Mouse (Mus musculus): ENCODE measurements around the gene Sh3pxd2a. TPM values are rescaled to one million over a fixed set of nuclear protein-coding genes. Genes with fewer than 3 reads are reported as not detected.

Sh3pxd2a gene
- polyA plus RNA-seq, 1 experiment from 2014 or later: 0.62 TPM

GRCm38 (mm10) chr19:47255919-47256318 is 208.3 kb downstream of the Sh3pxd2a start:
- DNase-seq (no peak), ATAC-seq (ENCODE audit: low read depth) (no peak)
- Histone ChIP-seq H3K9me3 (replicated peaks) (no peaks in the 10 kb centered on the region), H3K27ac (no peak overlapping the region), H3K4me3 (replicated peaks) (no peak overlapping the region), H3K9ac (no peak overlapping the region), H3K27me3 (peaks cover 49% of the 10 kb centered on the region), H3K4me2 (no peak overlapping the region), H3K36me3 (no peaks in the 10 kb centered on the region), H3K4me1 (replicated peaks) (peaks cover 8% of the 10 kb centered on the region)
- WGBS (ENCODE audit: insufficient replicate concordance): 31% methylated on average over 6 of the region's 6 CpGs

- Histone ChIP-seq H3K9ac (no peak overlapping the region), H3K4me3 (replicated peaks) (no peak overlapping the region), H3K4me2 (no peak overlapping the region), H3K27me3 (peaks cover 49% of the 10 kb centered on the region), H3K36me3 (no peaks in the 10 kb centered on the region), H3K4me1 (replicated peaks) (peaks cover 8% of the 10 kb centered on the region), H3K9me3 (replicated peaks) (no peaks in the 10 kb centered on the region), H3K27ac (no peak overlapping the region)
- no peak for ATAC-seq (ENCODE audit: low read depth)
- DNase-seq: no peak
- 50% methylated on average over 2 of the region's 2 CpGs for WGBS (ENCODE audit: insufficient replicate concordance)
Observed at GRCm38 (mm10) chr19:47255036-47255435, 209.2 kb downstream of the Sh3pxd2a start.

- 5% methylated on average over 90 of the region's 90 CpGs for WGBS (ENCODE audit: insufficient replicate concordance)
- ATAC-seq (ENCODE audit: low read depth) (no peak), DNase-seq (no peak)
- Histone ChIP-seq H3K9me3 (replicated peaks) (no peaks in the 10 kb centered on the region), H3K27ac (no peak overlapping the region), H3K27me3 (peaks cover 49% of the 10 kb centered on the region), H3K4me1 (replicated peaks) (peaks cover 8% of the 10 kb centered on the region), H3K4me3 (replicated peaks) (peak overlapping the region; percentile 31), H3K4me2 (peak overlapping the region; percentile 54), H3K36me3 (no peaks in the 10 kb centered on the region), H3K9ac (no peak overlapping the region)
Observed at GRCm38 (mm10) chr19:47253053-47253628, 211.1 kb downstream of the Sh3pxd2a start.

GRCm38 (mm10) chr19:47250931-47251330 is 213.3 kb downstream of the Sh3pxd2a start:
- no peaks in the 10 kb centered on the region for H3K36me3 ChIP-seq
- ATAC-seq (ENCODE audit: low read depth) (no peak), DNase-seq (no peak)
- H3K4me1 ChIP-seq (replicated peaks): peaks cover 8% of the 10 kb centered on the region
- no peak overlapping the region for H3K4me2 ChIP-seq
- H3K4me3 ChIP-seq (replicated peaks): no peak overlapping the region
- H3K27ac ChIP-seq: no peak overlapping the region
- no peak overlapping the region for H3K9ac ChIP-seq
- no peaks in the 10 kb centered on the region for H3K9me3 ChIP-seq (replicated peaks)
- WGBS (ENCODE audit: insufficient replicate concordance): 58% methylated on average over 6 of the region's 6 CpGs
- H3K27me3 ChIP-seq: peaks cover 46% of the 10 kb centered on the region

- no peak for ATAC-seq (ENCODE audit: low read depth)
- H3K4me2 ChIP-seq: no peak overlapping the region
- no peaks in the 10 kb centered on the region for H3K9me3 ChIP-seq (replicated peaks)
- H3K27me3 ChIP-seq: peaks cover 30% of the 10 kb centered on the region
- no peak overlapping the region for H3K27ac ChIP-seq
- peaks cover 8% of the 10 kb centered on the region for H3K4me1 ChIP-seq (replicated peaks)
- H3K9ac ChIP-seq: no peak overlapping the region
- H3K4me3 ChIP-seq (replicated peaks): no peak overlapping the region
- DNase-seq: no peak
- WGBS (ENCODE audit: insufficient replicate concordance): 65% methylated on average over 16 of the region's 16 CpGs
- no peaks in the 10 kb centered on the region for H3K36me3 ChIP-seq
Observed at GRCm38 (mm10) chr19:47248906-47249568, 215.2 kb downstream of the Sh3pxd2a start.

GRCm38 (mm10) chr19:47248296-47248695 is 215.9 kb downstream of the Sh3pxd2a start:
- Histone ChIP-seq H3K27me3 (peaks cover 23% of the 10 kb centered on the region), H3K4me3 (replicated peaks) (no peak overlapping the region), H3K9me3 (replicated peaks) (no peaks in the 10 kb centered on the region), H3K4me2 (0 out of 2 replicates have a peak overlapping the region, but pooled peaks have one; percentile 6), H3K27ac (no peak overlapping the region), H3K36me3 (no peaks in the 10 kb centered on the region), H3K4me1 (replicated peaks) (peaks cover 5% of the 10 kb centered on the region), H3K9ac (no peak overlapping the region)
- DNase-seq: no peak
- WGBS (ENCODE audit: insufficient replicate concordance): 57% methylated on average over 7 of the region's 7 CpGs
- no peak for ATAC-seq (ENCODE audit: low read depth)

- Histone ChIP-seq H3K4me3 (replicated peaks) (no peak overlapping the region), H3K4me2 (0 out of 2 replicates have a peak overlapping the region, but pooled peaks have one; percentile 6), H3K9ac (no peak overlapping the region), H3K36me3 (no peaks in the 10 kb centered on the region), H3K4me1 (replicated peaks) (no peaks in the 10 kb centered on the region; the same call in 1 of the 2 replicates), H3K9me3 (replicated peaks) (no peaks in the 10 kb centered on the region), H3K27ac (no peak overlapping the region), H3K27me3 (peaks cover 18% of the 10 kb centered on the region)
- DNase-seq (no peak), ATAC-seq (ENCODE audit: low read depth) (0 out of 2 replicates have a peak, but pooled peaks have one; percentile 47)
- WGBS (ENCODE audit: insufficient replicate concordance): 44% methylated on average over 11 of the region's 11 CpGs
Observed at GRCm38 (mm10) chr19:47247791-47248190, 216.4 kb downstream of the Sh3pxd2a start.

- Histone ChIP-seq H3K27me3 (no peaks in the 10 kb centered on the region), H3K27ac (no peak overlapping the region), H3K9ac (no peak overlapping the region), H3K4me3 (replicated peaks) (no peak overlapping the region), H3K36me3 (no peaks in the 10 kb centered on the region), H3K4me1 (replicated peaks) (no peaks in the 10 kb centered on the region; the same call in 1 of the 2 replicates), H3K9me3 (replicated peaks) (no peaks in the 10 kb centered on the region), H3K4me2 (no peak overlapping the region)
- ATAC-seq (ENCODE audit: low read depth): no peak
- DNase-seq: no peak
- 73% methylated on average over 8 of the region's 8 CpGs for WGBS (ENCODE audit: insufficient replicate concordance)
Observed at GRCm38 (mm10) chr19:47245512-47245911, 218.7 kb downstream of the Sh3pxd2a start.

- Histone ChIP-seq H3K4me1 (replicated peaks) (peaks cover 7% of the 10 kb centered on the region; the same call in 1 of the 2 replicates), H3K4me2 (no peak overlapping the region), H3K27me3 (0 out of 2 replicates have a peak, but pooled peaks cover 4% of the 10 kb centered on the region), H3K9me3 (replicated peaks) (no peaks in the 10 kb centered on the region), H3K27ac (no peak overlapping the region; the same call in 1 of the 2 replicates), H3K4me3 (replicated peaks) (no peak overlapping the region), H3K9ac (no peak overlapping the region), H3K36me3 (no peaks in the 10 kb centered on the region)
- WGBS (ENCODE audit: insufficient replicate concordance): 40% methylated on average over 4 of the region's 4 CpGs
- ATAC-seq (ENCODE audit: low read depth) (no peak), DNase-seq (no peak)
Observed at GRCm38 (mm10) chr19:47242227-47242626, 222.0 kb downstream of the Sh3pxd2a start.

- 0 out of 2 replicates have a peak, but pooled peaks cover 7% of the 10 kb centered on the region for H3K4me1 ChIP-seq (replicated peaks)
- H3K4me3 ChIP-seq (replicated peaks): peak overlapping the region; percentile 31; the same call in 1 of the 2 replicates
- no peaks in the 10 kb centered on the region for H3K9me3 ChIP-seq (replicated peaks)
- no peaks in the 10 kb centered on the region for H3K36me3 ChIP-seq
- ATAC-seq (ENCODE audit: low read depth) (no peak), DNase-seq (no peak)
- H3K27me3 ChIP-seq: 0 out of 2 replicates have a peak, but pooled peaks cover 4% of the 10 kb centered on the region
- H3K4me2 ChIP-seq: peak overlapping the region; percentile 47
- WGBS (ENCODE audit: insufficient replicate concordance): 38% methylated on average over 7 of the region's 7 CpGs
- no peak overlapping the region for H3K9ac ChIP-seq
- H3K27ac ChIP-seq: no peak overlapping the region
Observed at GRCm38 (mm10) chr19:47240957-47241356, 223.2 kb downstream of the Sh3pxd2a start.

- H3K27ac ChIP-seq: no peak overlapping the region
- H3K9ac ChIP-seq: no peak overlapping the region
- H3K9me3 ChIP-seq (replicated peaks): no peaks in the 10 kb centered on the region
- 32% methylated on average over 12 of the region's 12 CpGs for WGBS (ENCODE audit: insufficient replicate concordance)
- peak overlapping the region; percentile 31 for H3K4me3 ChIP-seq (replicated peaks)
- 0 out of 2 replicates have a peak, but pooled peaks cover 4% of the 10 kb centered on the region for H3K27me3 ChIP-seq
- DNase-seq: peak; percentile 17
- no peaks in the 10 kb centered on the region for H3K36me3 ChIP-seq
- ATAC-seq (ENCODE audit: low read depth): peak; percentile 45; the same call in 1 of the 2 replicates
- H3K4me2 ChIP-seq: peak overlapping the region; percentile 47
- 0 out of 2 replicates have a peak, but pooled peaks cover 7% of the 10 kb centered on the region for H3K4me1 ChIP-seq (replicated peaks)
Observed at GRCm38 (mm10) chr19:47240076-47240475, 224.1 kb downstream of the Sh3pxd2a start.
